Mouse (Mus musculus): Measurements from ENCODE around the gene Mapk13. TPM values are rescaled to one million over a fixed set of nuclear protein-coding genes. Genes with fewer than 3 reads are reported as not detected.
"Not testable (repeated sequence)": the region's sequence is repeated elsewhere in the genome, so short reads cannot be mapped to it uniquely, and the experiment has no call there.

Mapk13 gene
- under 1 TPM; 0.17 to 0.18 TPM for total RNA-seq (2021)

- intact Hi-C loops (cut with DNase I), result no loop called here
- DNase-seq (ENCODE audit: low spot score), result no peak
Observed at GRCm38 (mm10) chr17:28769121-28769874, at the start of gene Mapk13. TSS of gene Mapk13 (plus strand) at chr17:28769297.

- intact Hi-C loops (cut with DNase I), result no loop called here
- DNase-seq (ENCODE audit: low spot score), result no peak
Observed at GRCm38 (mm10) chr17:28725783-28726182, 43.3 kb upstream of the Mapk13 start, which contains the start of gene AC170998.1. TSS of gene AC170998.1 (plus strand) at chr17:28726083.

- DNase-seq (ENCODE audit: low spot score); intact Hi-C loops (cut with DNase I): not testable (repeated sequence)
Observed at GRCm38 (mm10) chr17:28727511-28727910, 41.6 kb upstream of the Mapk13 start.

GRCm38 (mm10) chr17:28735317-28736105 is 33.6 kb upstream of the Mapk13 start:
- intact Hi-C loops (cut with DNase I), result no loop called here
- no peak for DNase-seq (ENCODE audit: low spot score)

- no peak for DNase-seq (ENCODE audit: low spot score)
- intact Hi-C loops (cut with DNase I), result no loop called here
Observed at GRCm38 (mm10) chr17:28736486-28736885, 32.6 kb upstream of the Mapk13 start.

GRCm38 (mm10) chr17:28737973-28738372 is 31.1 kb upstream of the Mapk13 start:
- intact Hi-C loops (cut with DNase I), result no loop called here

GRCm38 (mm10) chr17:28739244-28739643 is 29.9 kb upstream of the Mapk13 start:
- no peak for DNase-seq (ENCODE audit: low spot score)
- intact Hi-C loops (cut with DNase I), result no loop called here

More at GRCm38 (mm10) chr17:28737973-28738372, 31.1 kb upstream of the Mapk13 start:
- DNase-seq (ENCODE audit: low spot score), result no peak

- intact Hi-C loops (cut with DNase I), result loop anchor here (10.0 kb wide), 1 partner anchor 49 kb away; the partner anchor contains the start of genes Mapk14 and Slc26a8
- no peak for DNase-seq (ENCODE audit: low spot score)
Observed at GRCm38 (mm10) chr17:28743145-28743866, 25.8 kb upstream of the Mapk13 start.

- intact Hi-C loops (cut with DNase I), result loop anchor here (10.0 kb wide), 1 partner anchor 49 kb away; the partner anchor contains the start of genes Mapk14 and Slc26a8
- DNase-seq (ENCODE audit: low spot score), result no peak
Observed at GRCm38 (mm10) chr17:28743916-28744315, 25.2 kb upstream of the Mapk13 start.

GRCm38 (mm10) chr17:28745773-28746172 is 23.3 kb upstream of the Mapk13 start:
- no peak for DNase-seq (ENCODE audit: low spot score)
- intact Hi-C loops (cut with DNase I), result loop anchor here (10.0 kb wide), 1 partner anchor 51 kb away; the partner anchor contains the start of genes Mapk14 and Slc26a8

GRCm38 (mm10) chr17:28748001-28748400 is 21.1 kb upstream of the Mapk13 start:
- intact Hi-C loops (cut with DNase I), result loop anchor here (10.0 kb wide), 1 partner anchor 53 kb away; the partner anchor contains the start of genes Mapk14 and Slc26a8
- no peak for DNase-seq (ENCODE audit: low spot score)

GRCm38 (mm10) chr17:28750580-28750979 is 18.5 kb upstream of the Mapk13 start:
- DNase-seq (ENCODE audit: low spot score), result peak; percentile 19
- intact Hi-C loops (cut with DNase I), result no loop called here

- intact Hi-C loops (cut with DNase I), result no loop called here
- no peak for DNase-seq (ENCODE audit: low spot score)
Observed at GRCm38 (mm10) chr17:28756447-28756846, 12.7 kb upstream of the Mapk13 start.

- intact Hi-C loops (cut with DNase I), result no loop called here
- DNase-seq (ENCODE audit: low spot score), result no peak
Observed at GRCm38 (mm10) chr17:28757470-28757869, 11.6 kb upstream of the Mapk13 start.

GRCm38 (mm10) chr17:28760736-28761312 is 8.3 kb upstream of the Mapk13 start:
- intact Hi-C loops (cut with DNase I), result loop anchor here (5.0 kb wide), 1 partner anchor 36 kb away; no protein-coding TSS in a partner anchor
- no peak for DNase-seq (ENCODE audit: low spot score)

GRCm38 (mm10) chr17:28761871-28762270 is 7.2 kb upstream of the Mapk13 start:
- intact Hi-C loops (cut with DNase I), result loop anchor here (2.0 to 5.0 kb wide), 3 partner anchors 35 to 163 kb away; partner anchors contain the start of genes Mapk14 and Slc26a8
- DNase-seq (ENCODE audit: low spot score), result peak; percentile 37

GRCm38 (mm10) chr17:28766203-28766602 is 2.9 kb upstream of the Mapk13 start:
- no peak for DNase-seq (ENCODE audit: low spot score)

GRCm38 (mm10) chr17:28766781-28767515 is 2.1 kb upstream of the Mapk13 start:
- DNase-seq (ENCODE audit: low spot score), result no peak
- intact Hi-C loops (cut with DNase I), result no loop called here

More at GRCm38 (mm10) chr17:28766203-28766602, 2.9 kb upstream of the Mapk13 start:
- intact Hi-C loops (cut with DNase I), result no loop called here
